Mouse (Mus musculus): ENCODE measurements around the gene Dtnb. TPM values are rescaled to one million over a fixed set of nuclear protein-coding genes. Genes with fewer than 3 reads are reported as not detected.

The Dtnb gene
- polyA plus RNA-seq, 2 experiments: 16.4 to 17.0 TPM

- WGBS (ENCODE audit: insufficient replicate concordance): 58% methylated on average over 7 of the region's 7 CpGs
- Histone ChIP-seq H3K4me1 (replicated peaks; ENCODE audit: control insufficient read depth in 2 of 2, insufficient read depth in 2 of 2, low read length in 1 of 2) (peaks cover 0 to 11% of the 10 kb centered on the region in 2 experiments; a peak in 2 of 4 replicates), H3K4me2 (ENCODE audit: low read depth) (no peak overlapping the region), H3K36me3 (replicated peaks; ENCODE audit: control insufficient read depth, insufficient read depth, low read depth) (no peaks in the 10 kb centered on the region), H3K9me3 (ENCODE audit: control insufficient read depth, low read length) (no peaks in the 10 kb centered on the region), H3K9ac (replicated peaks) (no peak overlapping the region), H3K4me3 (ENCODE audit: insufficient read depth in 1 of 2, low read depth in 2 of 2, low read length in 2 of 2) (no peak overlapping the region), H3K27ac (no peak overlapping the region), H3K27me3 (ENCODE audit: control insufficient read depth, insufficient read depth, low read length) (peaks cover 38% of the 10 kb centered on the region)
- DNase-seq (ENCODE audit: low read depth in 3 of 3, low spot score in 3 of 3): no peak
- no peak for ATAC-seq (ENCODE audit: insufficient read depth)
- TF ChIP-seq CTCF (IDR thresholded peaks at IDR 0.05; ENCODE audit: low read depth) (no peak), EP300 (IDR thresholded peaks at IDR 0.05; ENCODE audit: low read depth) (no peak)
These were observed 237.5 kb downstream of the Dtnb start for GRCm38 (mm10) chr12:3809520-3810180.

- DNase-seq (ENCODE audit: low read depth in 3 of 3, low spot score in 3 of 3) (no peak), ATAC-seq (ENCODE audit: insufficient read depth) (no peak)
- TF ChIP-seq CTCF (IDR thresholded peaks at IDR 0.05; ENCODE audit: low read depth) (no peak), EP300 (IDR thresholded peaks at IDR 0.05; ENCODE audit: low read depth) (no peak)
- Histone ChIP-seq H3K27ac (no peak overlapping the region), H3K27me3 (ENCODE audit: control insufficient read depth, insufficient read depth, low read length) (peaks cover 34% of the 10 kb centered on the region), H3K4me2 (ENCODE audit: low read depth) (no peak overlapping the region), H3K4me3 (ENCODE audit: insufficient read depth in 1 of 2, low read depth in 2 of 2, low read length in 2 of 2) (no peak overlapping the region), H3K9ac (replicated peaks) (no peak overlapping the region), H3K36me3 (replicated peaks; ENCODE audit: control insufficient read depth, insufficient read depth, low read depth) (no peaks in the 10 kb centered on the region), H3K4me1 (replicated peaks; ENCODE audit: control insufficient read depth in 2 of 2, insufficient read depth in 2 of 2, low read length in 1 of 2) (peaks cover 0 to 11% of the 10 kb centered on the region in 2 experiments; a peak in 2 of 4 replicates), H3K9me3 (ENCODE audit: control insufficient read depth, low read length) (no peaks in the 10 kb centered on the region)
- 49% methylated on average over 4 of the region's 4 CpGs for WGBS (ENCODE audit: insufficient replicate concordance)
These were observed 238.3 kb downstream of the Dtnb start for GRCm38 (mm10) chr12:3810455-3810854.

- Histone ChIP-seq H3K36me3 (replicated peaks; ENCODE audit: control insufficient read depth, insufficient read depth, low read depth) (no peaks in the 10 kb centered on the region), H3K9me3 (ENCODE audit: control insufficient read depth, low read length) (no peaks in the 10 kb centered on the region), H3K4me1 (replicated peaks; ENCODE audit: control insufficient read depth in 2 of 2, insufficient read depth in 2 of 2, low read length in 1 of 2) (peaks cover 0 to 9% of the 10 kb centered on the region in 2 experiments; a peak in 2 of 4 replicates), H3K27ac (no peak overlapping the region), H3K9ac (replicated peaks) (no peak overlapping the region), H3K27me3 (ENCODE audit: control insufficient read depth, insufficient read depth, low read length) (peaks cover 22% of the 10 kb centered on the region), H3K4me3 (ENCODE audit: insufficient read depth in 1 of 2, low read depth in 2 of 2, low read length in 2 of 2) (no peak overlapping the region), H3K4me2 (ENCODE audit: low read depth) (no peak overlapping the region)
- DNase-seq (ENCODE audit: low read depth in 3 of 3, low spot score in 3 of 3) (no peak), ATAC-seq (ENCODE audit: insufficient read depth) (no peak)
- TF ChIP-seq CTCF (IDR thresholded peaks at IDR 0.05; ENCODE audit: low read depth) (no peak), EP300 (IDR thresholded peaks at IDR 0.05; ENCODE audit: low read depth) (no peak)
- WGBS (ENCODE audit: insufficient replicate concordance): 57% methylated on average over 5 of the region's 5 CpGs
These were observed 239.4 kb downstream of the Dtnb start for GRCm38 (mm10) chr12:3811596-3811995.

- ATAC-seq (ENCODE audit: insufficient read depth): no peak
- Histone ChIP-seq H3K4me2 (ENCODE audit: low read depth) (no peak overlapping the region), H3K4me3 (ENCODE audit: insufficient read depth in 1 of 2, low read depth in 2 of 2, low read length in 2 of 2) (no peak overlapping the region), H3K36me3 (replicated peaks; ENCODE audit: control insufficient read depth, insufficient read depth, low read depth) (no peaks in the 10 kb centered on the region), H3K27me3 (ENCODE audit: control insufficient read depth, insufficient read depth, low read length) (peaks cover 16% of the 10 kb centered on the region), H3K9me3 (ENCODE audit: control insufficient read depth, low read length) (no peaks in the 10 kb centered on the region), H3K27ac (no peak overlapping the region), H3K4me1 (replicated peaks; ENCODE audit: control insufficient read depth in 2 of 2, insufficient read depth in 2 of 2, low read length in 1 of 2) (peaks cover 0 to 9% of the 10 kb centered on the region in 2 experiments; a peak in 2 of 4 replicates), H3K9ac (replicated peaks) (no peak overlapping the region)
- 52% methylated on average over 6 of the region's 6 CpGs for WGBS (ENCODE audit: insufficient replicate concordance)
- TF ChIP-seq CTCF (IDR thresholded peaks at IDR 0.05; ENCODE audit: low read depth): no peak
- no peak for TF ChIP-seq EP300 (IDR thresholded peaks at IDR 0.05; ENCODE audit: low read depth)
- DNase-seq (ENCODE audit: low read depth in 3 of 3, low spot score in 3 of 3): no peak
These were observed 240.1 kb downstream of the Dtnb start for GRCm38 (mm10) chr12:3812251-3812650.

- TF ChIP-seq EP300 (IDR thresholded peaks at IDR 0.05; ENCODE audit: low read depth) (no peak), CTCF (IDR thresholded peaks at IDR 0.05; ENCODE audit: low read depth) (no peak)
- peaks cover 0 to 9% of the 10 kb centered on the region in 2 experiments; a peak in 2 of 4 replicates for H3K4me1 ChIP-seq (replicated peaks; ENCODE audit: control insufficient read depth in 2 of 2, insufficient read depth in 2 of 2, low read length in 1 of 2)
- H3K9me3 ChIP-seq (ENCODE audit: control insufficient read depth, low read length): no peaks in the 10 kb centered on the region
- WGBS (ENCODE audit: insufficient replicate concordance): 65% methylated on average over 8 of the region's 8 CpGs
- no peak overlapping the region for H3K4me2 ChIP-seq (ENCODE audit: low read depth)
- H3K9ac ChIP-seq (replicated peaks): no peak overlapping the region
- no peak for ATAC-seq (ENCODE audit: insufficient read depth)
- DNase-seq (ENCODE audit: low read depth in 3 of 3, low spot score in 3 of 3): no peak
- no peaks in the 10 kb centered on the region for H3K36me3 ChIP-seq (replicated peaks; ENCODE audit: control insufficient read depth, insufficient read depth, low read depth)
- no peak overlapping the region for H3K27ac ChIP-seq
- peaks cover 7% of the 10 kb centered on the region for H3K27me3 ChIP-seq (ENCODE audit: control insufficient read depth, insufficient read depth, low read length)
- no peak overlapping the region for H3K4me3 ChIP-seq (ENCODE audit: insufficient read depth in 1 of 2, low read depth in 2 of 2, low read length in 2 of 2)
These were observed 241.0 kb downstream of the Dtnb start for GRCm38 (mm10) chr12:3813138-3813537.

All from liver, embryonic 14.5 days (tissue).